Mouse (Mus musculus): ENCODE data around the gene Rnf145. TPM values are rescaled to one million over a fixed set of nuclear protein-coding genes. Genes with fewer than 3 reads are reported as not detected.
A peak's percentile ranks its signal among the peaks of the same experiment; 100 is the strongest.

The Rnf145 gene
- polyA plus RNA-seq, 1 experiment, result 13.0 TPM

DNA sequence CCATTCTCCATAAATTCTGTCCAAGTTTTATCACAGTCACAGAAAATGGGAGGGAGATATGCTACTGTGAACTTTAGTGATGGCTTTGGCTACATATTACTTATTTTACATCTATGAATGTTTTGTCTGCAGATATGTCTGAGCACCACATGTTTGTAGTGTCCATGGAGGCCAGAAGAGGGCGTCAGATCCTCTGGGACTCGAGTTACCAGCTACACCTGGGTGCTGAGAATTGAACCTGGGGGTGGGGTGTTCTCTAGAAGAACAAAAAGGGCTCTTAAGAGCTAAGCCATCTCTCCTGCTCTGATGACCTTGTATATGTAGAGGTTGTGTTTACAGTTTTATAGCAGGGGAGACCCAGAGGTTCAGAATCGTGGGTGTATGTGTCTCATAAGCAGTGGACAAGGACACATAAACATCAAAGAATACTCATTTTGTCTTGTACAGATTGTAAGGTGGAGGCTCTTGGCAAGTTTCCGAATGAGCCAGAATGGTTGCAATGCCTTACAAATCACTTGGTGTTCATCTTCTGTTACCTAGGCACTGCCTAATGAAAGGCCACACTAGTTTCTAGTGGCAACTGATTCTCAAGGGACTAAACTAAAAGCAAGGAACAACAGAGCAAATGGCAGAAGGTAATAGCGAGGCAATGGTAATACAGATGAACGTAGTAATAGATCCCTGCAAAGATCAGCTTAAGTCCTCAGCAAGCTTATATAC is 1.0 kb upstream of the Rnf145 start:
- peaks cover 75% of the 10 kb centered on the region for H3K4me1 ChIP-seq (ENCODE audit: control insufficient read depth)
- H3K4me3 ChIP-seq (replicated peaks), result peak overlapping the region; percentile 94
- H3K27me3 ChIP-seq (ENCODE audit: control insufficient read depth), result no peaks in the 10 kb centered on the region
- TF ChIP-seq TAL1 (IDR thresholded peaks at IDR 0.05; ENCODE audit: low read length) (no peak), GATA1 (IDR thresholded peaks at IDR 0.05; ENCODE audit: low read length) (no peak)
- H3K36me3 ChIP-seq (ENCODE audit: control insufficient read depth), result peaks cover 35% of the 10 kb centered on the region
- peaks cover 4% of the 10 kb centered on the region; the same call in 1 of the 2 replicates for H3K9me3 ChIP-seq (ENCODE audit: control insufficient read depth, low read length)

- H3K4me1 ChIP-seq (ENCODE audit: control insufficient read depth), result peaks cover 74% of the 10 kb centered on the region
- peak overlapping the region; percentile 94 for H3K4me3 ChIP-seq (replicated peaks)
- H3K9me3 ChIP-seq (ENCODE audit: control insufficient read depth, low read length), result peaks cover 4% of the 10 kb centered on the region; the same call in 1 of the 2 replicates
- H3K36me3 ChIP-seq (ENCODE audit: control insufficient read depth), result peaks cover 48% of the 10 kb centered on the region
- TF ChIP-seq GATA1 (IDR thresholded peaks at IDR 0.05; ENCODE audit: low read length) (no peak), TAL1 (IDR thresholded peaks at IDR 0.05; ENCODE audit: low read length) (no peak)
- no peaks in the 10 kb centered on the region for H3K27me3 ChIP-seq (ENCODE audit: control insufficient read depth)
Measured at GRCm38 (mm10) chr11:44519096-44519949, 559 bp downstream of the Rnf145 start.

DNA sequence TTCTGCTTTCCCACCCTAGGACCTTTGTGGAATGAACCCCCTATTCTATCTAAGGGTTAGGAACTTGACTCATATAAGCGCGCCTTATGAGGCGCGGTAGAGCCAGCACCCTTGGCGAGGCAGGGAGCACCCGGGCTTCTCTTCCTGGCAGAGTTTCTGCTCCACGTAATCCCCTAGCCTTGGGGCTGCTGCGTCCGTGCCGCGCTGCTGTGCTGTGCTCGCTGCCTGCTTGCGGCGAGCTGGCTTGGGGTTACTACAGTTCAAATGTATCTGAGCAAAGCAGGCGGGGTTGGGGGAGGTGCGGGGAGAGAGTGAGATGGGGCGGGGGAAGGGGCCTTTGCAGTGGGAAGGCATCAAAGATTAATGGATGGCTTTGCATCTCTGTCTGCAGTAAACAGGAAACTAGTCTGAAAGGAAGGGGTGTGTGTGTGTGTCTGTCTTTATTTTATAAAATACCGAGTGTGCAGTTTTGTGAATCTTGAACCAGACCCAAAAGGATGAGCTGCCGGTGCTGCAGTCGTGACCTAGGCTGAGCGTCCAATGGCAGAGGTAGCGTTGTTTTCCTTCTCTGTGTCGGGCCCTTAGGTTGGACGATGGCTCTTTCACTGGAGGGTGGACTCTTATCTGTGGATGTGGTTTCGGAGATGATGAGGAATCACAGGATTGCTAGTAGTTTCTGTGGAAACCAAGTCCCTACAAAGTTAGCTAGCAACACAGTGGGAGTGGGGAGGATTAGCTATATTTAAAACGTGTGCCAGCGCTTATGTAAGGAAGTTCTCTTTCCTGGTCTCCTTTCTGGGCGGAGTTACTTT is 1.4 kb downstream of the Rnf145 start:
- Histone ChIP-seq H3K27me3 (ENCODE audit: control insufficient read depth) (no peaks in the 10 kb centered on the region), H3K4me1 (ENCODE audit: control insufficient read depth) (peaks cover 72% of the 10 kb centered on the region), H3K9me3 (ENCODE audit: control insufficient read depth, low read length) (peaks cover 7% of the 10 kb centered on the region), H3K4me3 (replicated peaks) (peak overlapping the region; percentile 94), H3K36me3 (ENCODE audit: control insufficient read depth) (peaks cover 50% of the 10 kb centered on the region)
- TF ChIP-seq TAL1 (IDR thresholded peaks at IDR 0.05; ENCODE audit: low read length) (no peak), GATA1 (IDR thresholded peaks at IDR 0.05; ENCODE audit: low read length) (peak; percentile 24; the same call in 1 of the 2 replicates)

DNA sequence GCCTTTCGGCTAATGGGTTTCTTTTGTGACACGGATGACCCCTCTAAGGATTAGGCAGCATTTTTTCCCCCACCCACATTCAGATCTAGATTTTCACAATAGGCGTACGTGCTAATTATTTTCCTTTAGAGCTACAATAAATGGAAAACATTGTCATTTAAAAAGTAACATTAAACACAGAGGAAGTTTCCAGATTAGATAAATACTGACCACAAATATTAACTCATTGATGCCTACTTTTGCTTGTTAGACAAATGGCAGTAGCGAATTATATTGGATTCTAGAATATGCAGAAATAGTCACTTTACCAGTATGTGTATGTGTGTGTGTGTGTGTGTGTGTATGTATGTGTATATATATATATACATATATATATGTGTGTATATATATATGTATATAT is 3.8 kb downstream of the Rnf145 start:
- Histone ChIP-seq H3K4me1 (ENCODE audit: control insufficient read depth) (peaks cover 70% of the 10 kb centered on the region), H3K4me3 (replicated peaks) (peak overlapping the region; percentile 94), H3K27me3 (ENCODE audit: control insufficient read depth) (no peaks in the 10 kb centered on the region), H3K9me3 (ENCODE audit: control insufficient read depth, low read length) (peaks cover 10% of the 10 kb centered on the region), H3K36me3 (ENCODE audit: control insufficient read depth) (peaks cover 66% of the 10 kb centered on the region)
- no peak for TF ChIP-seq TAL1 (IDR thresholded peaks at IDR 0.05; ENCODE audit: low read length)
- no peak for TF ChIP-seq GATA1 (IDR thresholded peaks at IDR 0.05; ENCODE audit: low read length)

GRCm38 (mm10) chr11:44525765-44526164 is 7.0 kb downstream of the Rnf145 start:
- no peaks in the 10 kb centered on the region for H3K27me3 ChIP-seq (ENCODE audit: control insufficient read depth)
- peaks cover 97% of the 10 kb centered on the region for H3K36me3 ChIP-seq (ENCODE audit: control insufficient read depth)
- no peak overlapping the region for H3K4me3 ChIP-seq (replicated peaks)
- TF ChIP-seq TAL1 (IDR thresholded peaks at IDR 0.05; ENCODE audit: low read length) (no peak), GATA1 (IDR thresholded peaks at IDR 0.05; ENCODE audit: low read length) (no peak)
- H3K4me1 ChIP-seq (ENCODE audit: control insufficient read depth), result peaks cover 88% of the 10 kb centered on the region
- H3K9me3 ChIP-seq (ENCODE audit: control insufficient read depth, low read length), result peaks cover 10% of the 10 kb centered on the region

DNA sequence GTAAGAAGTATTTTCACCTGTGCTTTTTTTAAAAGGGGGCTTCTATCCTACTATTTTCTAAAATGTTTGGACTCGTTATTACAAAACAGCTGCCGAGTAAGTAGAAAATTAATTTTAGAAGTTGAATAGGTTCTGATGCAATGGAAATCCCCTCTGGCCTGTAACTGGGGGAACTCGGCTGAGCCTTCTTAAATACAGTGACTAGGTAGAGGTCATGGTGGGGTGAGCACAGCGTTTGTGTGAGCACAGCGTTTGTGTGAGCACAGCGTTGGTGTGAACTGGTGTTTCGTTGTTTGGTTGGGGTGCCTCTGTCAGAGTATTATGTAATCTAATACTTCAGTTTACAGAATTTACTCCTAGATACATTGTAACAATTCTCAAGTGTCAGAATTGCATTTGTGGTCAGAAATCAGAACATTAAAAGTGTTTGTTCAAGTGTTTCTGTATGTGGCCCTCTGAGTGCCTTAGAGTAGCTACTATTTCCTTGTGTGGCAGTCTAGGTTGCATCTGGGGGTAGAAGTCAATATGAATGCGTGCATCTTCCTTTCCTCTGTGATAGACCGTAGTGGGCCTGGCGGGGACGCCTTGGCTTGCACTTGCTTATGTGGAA is 8.0 kb downstream of the Rnf145 start:
- Histone ChIP-seq H3K36me3 (ENCODE audit: control insufficient read depth) (peaks cover 99% of the 10 kb centered on the region), H3K27me3 (ENCODE audit: control insufficient read depth) (no peaks in the 10 kb centered on the region), H3K4me1 (ENCODE audit: control insufficient read depth) (peaks cover 90% of the 10 kb centered on the region), H3K4me3 (replicated peaks) (no peak overlapping the region), H3K9me3 (ENCODE audit: control insufficient read depth, low read length) (peaks cover 10% of the 10 kb centered on the region)
- TF ChIP-seq GATA1 (IDR thresholded peaks at IDR 0.05; ENCODE audit: low read length), result no peak

- peaks cover 100% of the 10 kb centered on the region for H3K36me3 ChIP-seq (ENCODE audit: control insufficient read depth)
- peaks cover 83% of the 10 kb centered on the region for H3K4me1 ChIP-seq (ENCODE audit: control insufficient read depth)
- H3K27me3 ChIP-seq (ENCODE audit: control insufficient read depth), result no peaks in the 10 kb centered on the region
- H3K4me3 ChIP-seq (replicated peaks), result peak overlapping the region; percentile 61
- TF ChIP-seq GATA1 (IDR thresholded peaks at IDR 0.05; ENCODE audit: low read length) (no peak), TAL1 (IDR thresholded peaks at IDR 0.05; ENCODE audit: low read length) (no peak)
- H3K9me3 ChIP-seq (ENCODE audit: control insufficient read depth, low read length), result peaks cover 10% of the 10 kb centered on the region
Measured at GRCm38 (mm10) chr11:44528560-44529199, 9.9 kb downstream of the Rnf145 start.

- TF ChIP-seq TAL1 (IDR thresholded peaks at IDR 0.05; ENCODE audit: low read length), result peak; percentile 84
- peak; percentile 74 for TF ChIP-seq GATA1 (IDR thresholded peaks at IDR 0.05; ENCODE audit: low read length)
- Histone ChIP-seq H3K9me3 (ENCODE audit: control insufficient read depth, low read length) (peaks cover 10% of the 10 kb centered on the region), H3K27me3 (ENCODE audit: control insufficient read depth) (no peaks in the 10 kb centered on the region), H3K36me3 (ENCODE audit: control insufficient read depth) (peaks cover 100% of the 10 kb centered on the region), H3K4me3 (replicated peaks) (peak overlapping the region; percentile 61), H3K4me1 (ENCODE audit: control insufficient read depth) (peaks cover 80% of the 10 kb centered on the region)
Measured at GRCm38 (mm10) chr11:44529200-44529599, 10.4 kb downstream of the Rnf145 start.
